Mouse (Mus musculus): ENCODE measurements at regions not wholly inside any gene's neighbourhood (a gene's known extent, or its start where the extent isn't known, plus 50 kb on each side); places are given as distances from the start of the nearest gene placed in this dataset.
A peak's percentile ranks its signal among the peaks of the same experiment; 100 is the strongest.

- DNase-seq = no peak
These were observed 275.7 kb upstream of the Sash1 start for GRCm38 (mm10) chr10:9161597-9161996.

- no peak for DNase-seq
These were observed 271.7 kb upstream of the Sash1 start for GRCm38 (mm10) chr10:9157299-9158215.

- DNase-seq = no peak
These were observed 250.2 kb upstream of the Sash1 start for GRCm38 (mm10) chr10:9136099-9136498.

GRCm38 (mm10) chr10:9134293-9135021 is 248.6 kb upstream of the Sash1 start:
- DNase-seq = no peak

- no peak for DNase-seq
These were observed 244.2 kb upstream of the Sash1 start for GRCm38 (mm10) chr10:9130061-9130460.

GRCm38 (mm10) chr10:9119249-9119648 is 233.4 kb upstream of the Sash1 start:
- no peak for DNase-seq

- peak; percentile 32 for DNase-seq
These were observed 232.0 kb upstream of the Sash1 start for GRCm38 (mm10) chr10:9117648-9118551.

GRCm38 (mm10) chr10:9117134-9117533 is 231.3 kb upstream of the Sash1 start:
- no peak for DNase-seq

- no peak for DNase-seq
These were observed 227.8 kb upstream of the Sash1 start for GRCm38 (mm10) chr10:9113706-9114105.

- no peak for DNase-seq
These were observed 225.2 kb upstream of the Sash1 start for GRCm38 (mm10) chr10:9111051-9111450.

GRCm38 (mm10) chr10:9096207-9096606 is 210.3 kb upstream of the Sash1 start:
- DNase-seq = no peak

- DNase-seq = no peak
These were observed 209.3 kb upstream of the Sash1 start for GRCm38 (mm10) chr10:9095163-9095562.

- peak; percentile 65 for DNase-seq
These were observed 206.5 kb upstream of the Sash1 start for GRCm38 (mm10) chr10:9092237-9092885.

GRCm38 (mm10) chr10:9090961-9091360 is 205.1 kb upstream of the Sash1 start:
- no peak for DNase-seq

GRCm38 (mm10) chr10:9087871-9088270 is 202.0 kb upstream of the Sash1 start:
- DNase-seq = no peak

GRCm38 (mm10) chr10:9087171-9087570 is 201.3 kb upstream of the Sash1 start:
- no peak for DNase-seq

- DNase-seq = no peak
These were observed 200.8 kb upstream of the Sash1 start for GRCm38 (mm10) chr10:9086666-9087065.

- DNase-seq = no peak
These were observed 199.6 kb upstream of the Sash1 start for GRCm38 (mm10) chr10:9085441-9085840.

- DNase-seq = no peak
These were observed 189.0 kb upstream of the Sash1 start for GRCm38 (mm10) chr10:9074916-9075315.

- DNase-seq = peak; percentile 39
These were observed 185.8 kb upstream of the Sash1 start for GRCm38 (mm10) chr10:9071630-9072029.

- DNase-seq = no peak
These were observed 183.8 kb upstream of the Sash1 start for GRCm38 (mm10) chr10:9069608-9070190.

- no peak for DNase-seq
These were observed 180.7 kb upstream of the Sash1 start for GRCm38 (mm10) chr10:9066566-9066965.

All from right cerebral cortex, postnatal 4 days (tissue).